Mouse (Mus musculus): Measurements from ENCODE around the gene Adam15.

- TF ChIP-seq TCF3 (IDR thresholded peaks at IDR 0.05; ENCODE audit: insufficient read length, low read depth): no peak
- no peak for TF ChIP-seq POLR2A (IDR thresholded peaks at IDR 0.05; ENCODE audit: insufficient read length, low read depth)
- TF ChIP-seq USF1 (IDR thresholded peaks at IDR 0.05; ENCODE audit: low read depth): no peak
- TF ChIP-seq TCF12 (IDR thresholded peaks at IDR 0.05; ENCODE audit: insufficient read depth, poor library complexity, severe bottlenecking): no peak
- no peak for TF ChIP-seq MAX (IDR thresholded peaks at IDR 0.05; ENCODE audit: low read depth)
- TF ChIP-seq E2F4 (IDR thresholded peaks at IDR 0.05; ENCODE audit: insufficient read depth): no peak
- no peak for TF ChIP-seq POLR2AphosphoS2 (IDR thresholded peaks at IDR 0.05; ENCODE audit: insufficient read length, low read depth)
- no peak for TF ChIP-seq CEBPB (IDR thresholded peaks at IDR 0.05; ENCODE audit: insufficient read depth, poor library complexity, severe bottlenecking)
- no peak for TF ChIP-seq SRF (IDR thresholded peaks at IDR 0.05; ENCODE audit: control insufficient read depth, insufficient read length, low read depth)
- no peak for TF ChIP-seq REST (IDR thresholded peaks at IDR 0.05; ENCODE audit: insufficient read depth, insufficient read length)
- peak in 2 of 3 experiments; percentile 59 to 72 for TF ChIP-seq MYOG (IDR thresholded peaks at IDR 0.05; ENCODE audit: control insufficient read depth in 1 of 3, insufficient read depth in 1 of 3, insufficient read length in 2 of 3, low read depth in 2 of 3)
- peak in 2 of 3 experiments; percentile 43 to 63 for TF ChIP-seq MYOD1 (IDR thresholded peaks at IDR 0.05; ENCODE audit: control insufficient read depth in 1 of 3, insufficient read length in 2 of 3, low read depth in 2 of 3)
Measured at GRCm38 (mm10) chr3:89333053-89333452, 16.7 kb downstream of the Adam15 start.
